Mouse (Mus musculus) thymus, adult 2 months (tissue): Measurements from ENCODE around the gene Btbd9.

Source experiments
- CTCF ChIP-seq: fragments of 200-500 bp; IDR thresholded peaks from 2 replicates; pipeline ENCODE4 v1.5.1; 2012; ENCODE audit warnings: mild to moderate bottlenecking, control low read depth, low read length, moderate library complexity, borderline replicate concordance; ENCODE audit not compliant: control insufficient read depth, poor library complexity, insufficient read depth; ENCODE audit errors: extremely low read depth
- POLR2A ChIP-seq: fragments of 200-500 bp; IDR thresholded peaks from 2 replicates; pipeline ENCODE4 v1.6.1; 2012; ENCODE audit warnings: mild to moderate bottlenecking, low read length, control low read depth, moderate library complexity; ENCODE audit not compliant: control insufficient read depth, poor library complexity, insufficient read depth; ENCODE audit errors: extremely low read depth

GRCm38 (mm10) chr17:30598300-30598699, 22.0 kb upstream of the Btbd9 start:
- TF ChIP-seq POLR2A = no peak
- TF ChIP-seq CTCF = no peak
